Mouse (Mus musculus) brain, embryonic 14.5 days (tissue): Measurements from ENCODE around the gene Scn5a.

Experiments used
- CTCF ChIP-seq: fragments of 200-500 bp; IDR thresholded peaks from 2 replicates; pipeline ENCODE4 v1.5.1; 2012; ENCODE audit warnings: inconsistent platforms, mild to moderate bottlenecking, moderate library complexity, borderline replicate concordance; ENCODE audit not compliant: insufficient read depth, insufficient read length; ENCODE audit errors: extremely low read depth
- POLR2A ChIP-seq: fragments of 200-500 bp; IDR thresholded peaks from 2 replicates; pipeline ENCODE4 v1.6.1; 2012; ENCODE audit warnings: mild to moderate bottlenecking, inconsistent platforms, borderline replicate concordance; ENCODE audit not compliant: poor library complexity, insufficient read depth, insufficient read length, severe bottlenecking; ENCODE audit errors: extremely low read depth

DNA sequence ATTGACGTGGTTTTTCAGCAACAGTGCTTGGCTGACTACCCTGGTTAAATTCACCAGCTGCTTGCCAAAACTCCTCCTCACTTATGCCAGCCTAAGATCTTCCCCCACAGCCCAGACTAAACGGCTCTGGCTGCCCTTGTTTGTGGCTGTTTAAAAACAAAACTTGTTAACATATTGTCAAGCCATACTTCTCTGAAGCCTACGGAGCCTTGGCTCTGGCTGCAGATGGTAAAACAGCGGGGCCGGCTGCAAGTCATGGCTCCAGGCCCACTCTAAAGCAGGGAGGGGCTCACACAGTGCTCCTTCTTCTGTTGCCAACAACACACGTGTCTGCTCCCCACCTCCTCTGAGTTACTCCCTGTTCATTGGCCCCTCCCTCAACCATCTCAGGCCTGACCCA, 67.9 kb downstream of the Scn5a start:
- TF ChIP-seq CTCF (no peak), POLR2A (no peak)
